Mouse (Mus musculus) gastrocnemius, adult 2 months (tissue): ENCODE data around the gene Bst2. TPM values are rescaled to one million over a fixed set of nuclear protein-coding genes. Genes with fewer than 3 reads are reported as not detected.

Experiments used
- DNase-seq: peaks from one replicate; pipeline ENCODE4 v3.0.0; 2022
- H3K27ac ChIP-seq: fragments of 200-600 bp; 2 replicates; pipeline ENCODE4 v1.8.1; 2022; ENCODE audit warnings: mild to moderate bottlenecking
- H3K4me3 ChIP-seq: fragments of 200-600 bp; 2 replicates; pipeline ENCODE4 v1.8.1; 2022; ENCODE audit warnings: mild to moderate bottlenecking, moderate library complexity
- CTCF ChIP-seq: fragments of 200-600 bp; IDR thresholded peaks from 2 replicates; pipeline ENCODE4 v1.8.1; 2022; ENCODE audit warnings: antibody characterized with exemption, mild to moderate bottlenecking, moderate library complexity
- intact Hi-C: fragments of 180-260 bp; cut with DNase I; formaldehyde crosslinking; loops from one replicate; pipeline ENCODE4 v1.15.1; 2025
- total RNA-seq, 2 experiments: library from RNA; stranded (reverse); gene quantifications; 2 replicates each; pipeline ENCODE4 v1.2.3; 2021

Bst2 gene
- total RNA-seq, 2 experiments from 2014 or later: 4.3 to 8.3 TPM

GRCm38 (mm10) chr8:71486136-71486529 lies 51.1 kb downstream of the Bst2 start:
- peak overlapping the region; percentile 91 for H3K4me3 ChIP-seq
- no peak for TF ChIP-seq CTCF
- DNase-seq: no peak
- peak overlapping the region; percentile 94 for H3K27ac ChIP-seq
- intact Hi-C loops: loop anchor here (5.0 kb wide), 1 partner anchor 36 kb away; no protein-coding TSS in a partner anchor

DNA sequence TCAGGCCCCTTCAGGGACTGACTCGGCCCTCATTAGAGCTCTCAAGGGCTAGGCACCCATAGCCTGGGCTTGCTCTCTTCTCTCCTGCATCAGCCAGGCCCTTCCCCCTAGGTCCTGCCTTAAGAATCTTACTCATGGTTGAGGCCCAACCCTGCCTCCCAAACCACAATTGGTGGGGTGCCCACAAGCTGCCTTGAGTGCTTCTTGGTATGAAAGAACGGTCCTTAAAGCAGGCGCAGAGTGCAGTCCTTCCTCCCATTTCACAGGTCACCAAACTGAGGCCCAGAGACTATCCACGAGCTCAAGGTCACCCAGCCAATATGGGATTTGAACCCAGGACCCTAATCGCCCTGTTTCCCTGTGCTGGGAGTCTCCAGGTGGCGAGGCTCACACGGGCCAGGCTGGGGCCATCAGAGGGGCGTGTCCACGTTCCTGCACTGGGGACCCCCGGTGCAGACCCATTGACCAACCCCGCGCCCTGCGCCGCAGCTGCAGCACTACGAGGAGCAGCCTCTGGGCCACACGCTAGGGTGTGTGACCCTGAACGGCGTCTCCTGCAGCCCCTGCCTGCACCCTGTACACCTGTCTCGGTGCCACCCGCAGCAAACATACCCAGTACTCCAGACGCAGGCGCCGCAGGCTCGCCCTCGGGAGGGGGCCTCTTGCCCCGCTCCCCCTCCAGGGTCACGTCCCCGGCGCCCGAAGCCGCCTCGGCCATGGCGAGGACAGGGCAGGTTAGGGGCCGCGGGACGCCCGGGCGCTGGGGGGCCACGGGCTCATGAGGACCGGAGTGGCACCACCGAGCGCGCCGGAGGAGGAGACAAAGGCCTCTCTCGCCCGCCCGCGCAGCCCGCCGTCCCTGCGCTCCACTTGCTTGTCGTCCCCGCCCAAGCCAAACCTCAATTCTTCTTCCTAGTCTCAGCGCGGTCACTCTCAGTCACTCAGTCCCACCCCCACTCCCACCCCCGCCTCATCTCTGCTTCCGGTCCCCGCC lies 51.8 kb downstream of the Bst2 start, which contains the start of gene Ano8:
Gene Ano8, minus strand, starts transcription at position 822 of the 994 bp plus-strand sequence.
- H3K4me3 ChIP-seq: peak within 1 kb of the TSS; percentile 91
- peak within 1 kb of the TSS; percentile 98 for H3K27ac ChIP-seq
- intact Hi-C loops: loop anchor here (5.0 kb wide), 1 partner anchor 37 kb away; no protein-coding TSS in a partner anchor
- TF ChIP-seq CTCF: no peak
- DNase-seq: peak; percentile 91

GRCm38 (mm10) chr8:71484736-71485135 lies 52.5 kb downstream of the Bst2 start:
- H3K27ac ChIP-seq: no peak overlapping the region
- intact Hi-C loops: loop anchor here (5.0 kb wide), 1 partner anchor 38 kb away; no protein-coding TSS in a partner anchor
- peak overlapping the region; percentile 91 for H3K4me3 ChIP-seq
- no peak for TF ChIP-seq CTCF
- no peak for DNase-seq

Other genes starting within 250 kb of the Bst2 start
- 100 to 1,000 TPM in 1 of 2 experiments, 10 to 100 TPM in 1; 79.7 to 104 TPM for gene Use1, start 170.6 kb downstream of the Bst2 start, total RNA-seq
- gene Ocel1, start 166.2 kb downstream of the Bst2 start, total RNA-seq: 1 to 10 TPM; 6.0 to 8.4 TPM
- gene Nr2f6, start 155.5 kb downstream of the Bst2 start, total RNA-seq: 10 to 100 TPM; 19.6 to 21.9 TPM
- gene Ushbp1, start 141.7 kb downstream of the Bst2 start, total RNA-seq: 1 to 10 TPM; 6.4 to 9.3 TPM
- 10 to 100 TPM; 60.8 to 69.6 TPM for gene Babam1, start 140.6 kb downstream of the Bst2 start, total RNA-seq
- not detected for gene Ankle1, start 131.4 kb downstream of the Bst2 start, total RNA-seq
- gene Abhd8, start 73.8 kb downstream of the Bst2 start, total RNA-seq: 10 to 100 TPM; 22.5 to 24.9 TPM
- 10 to 100 TPM; 59.1 to 84.3 TPM for gene Mrpl34, start 72.5 kb downstream of the Bst2 start, total RNA-seq
- gene Dda1, start 68.3 kb downstream of the Bst2 start, total RNA-seq: 10 to 100 TPM; 26.8 to 31.1 TPM
- 10 to 100 TPM; 16.0 to 17.0 TPM for gene Ano8, start 51.5 kb downstream of the Bst2 start, total RNA-seq
- gene Gtpbp3, start 49.4 kb downstream of the Bst2 start, total RNA-seq: 10 to 100 TPM; 10.1 to 10.7 TPM
- 10 to 100 TPM in 1 of 2 experiments, 1 to 10 TPM in 1; 9.3 to 11.6 TPM for gene Plvap, start 25.7 kb downstream of the Bst2 start, total RNA-seq
- not detected for gene Ccdc194, start 11.7 kb downstream of the Bst2 start, total RNA-seq
- gene Mvb12a, start 5.5 kb upstream of the Bst2 start, total RNA-seq: 10 to 100 TPM; 21.5 to 27.7 TPM
- gene Tmem221, start 21.4 kb upstream of the Bst2 start, total RNA-seq: not detected
- gene Nxnl1, start 29.1 kb upstream of the Bst2 start, total RNA-seq: not detected
- 100 to 1,000 TPM in 1 of 2 experiments, 10 to 100 TPM in 1; 57.2 to 116 TPM for gene Slc27a1, start 31.4 kb upstream of the Bst2 start, total RNA-seq
- gene Pgls, start 54.7 kb upstream of the Bst2 start, total RNA-seq: 10 to 100 TPM; 19.3 to 28.6 TPM
- 1 to 10 TPM in 1 of 2 experiments, under 1 TPM in 1; 0.79 to 1.4 TPM for gene Fam129c, start 60.2 kb upstream of the Bst2 start, total RNA-seq
- 10 to 100 TPM; 39.6 to 44.3 TPM for gene Colgalt1, start 73.5 kb upstream of the Bst2 start, total RNA-seq
- gene Unc13a, start 134.3 kb upstream of the Bst2 start, total RNA-seq: not detected
- 1 to 10 TPM; 2.1 to 2.5 TPM for gene Jak3, start 138.8 kb upstream of the Bst2 start, total RNA-seq
- gene Insl3, start 151.8 kb upstream of the Bst2 start, total RNA-seq: 1 to 10 TPM in 1 of 2 experiments, not detected in 1; 1.4 TPM
- gene B3gnt3, start 164.3 kb upstream of the Bst2 start, total RNA-seq: 1 to 10 TPM; 2.1 to 2.9 TPM
- not detected for gene Fcho1, start 188.3 kb upstream of the Bst2 start, total RNA-seq